ENCODE assay signal across 11 mouse cellular contexts in genomic region chr13:37505617-37506016, GRCm38 (mm10).
DNase-seq lines count a peak whose midpoint lies in the region; ATAC-seq and TF ChIP-seq lines count a peak whose summit lies in the region.
"Had no signal": no experiment of that assay in that cellular context is flagged by ENCODE, and none has a peak within 500 bp of the region (broad histone marks: within the 10 kb centered on the region; RNA-seq: fewer than 3 reads in every experiment).

No protein-coding gene starts in this region.

- no peak for TF ChIP-seq CTCF in hindbrain, postnatal 0 days (IDR thresholded peaks at IDR 0.05; ENCODE audit: low read depth)
- no peak for TF ChIP-seq CTCF in small intestine, adult 2 months (IDR thresholded peaks at IDR 0.05; ENCODE audit: extremely low read depth, insufficient read length, insufficient replicate concordance, low read depth, low read length)

- ATAC-seq in hindbrain, postnatal 0 days: no peak
- no peak for ATAC-seq in hindbrain, embryonic 11.5 days (ENCODE audit: low FRiP score)
- no peak for ATAC-seq in midbrain, embryonic 11.5 days (ENCODE audit: low FRiP score)
- ATAC-seq in midbrain, embryonic 14.5 days (ENCODE audit: low FRiP score, low TSS enrichment): no peak

- H3K4me1 ChIP-seq in hindbrain, postnatal 0 days (ENCODE audit: insufficient read depth, low read length): 0 out of 2 replicates have a peak, but pooled peaks cover 17% of the 10 kb centered on the region
- H3K4me1 ChIP-seq in hindbrain, embryonic 11.5 days (replicated peaks; ENCODE audit: control insufficient read depth, insufficient read depth, low read length): 0 out of 2 replicates have a peak, but pooled peaks cover 3% of the 10 kb centered on the region
- peaks cover 9% of the 10 kb centered on the region for H3K4me1 ChIP-seq in midbrain, embryonic 11.5 days (ENCODE audit: control insufficient read depth, insufficient read depth, low read length)
- H3K4me1 ChIP-seq in midbrain, embryonic 14.5 days (ENCODE audit: control insufficient read depth, insufficient read depth, low read length): peaks cover 15% of the 10 kb centered on the region
- H3K4me1 ChIP-seq in small intestine, adult 2 months (ENCODE audit: control insufficient read depth, insufficient read depth, insufficient read length, low read length): peaks cover 34% of the 10 kb centered on the region

- DNase-seq in cerebellum, postnatal 10 days: peak; percentile 42 to 52
- no peak for DNase-seq in cerebellum, adult 8-10 months
- no peak for DNase-seq in hindbrain, postnatal 0 days (ENCODE audit: low spot score)
- no peak for DNase-seq in hindbrain, embryonic 11.5 days (ENCODE audit: low spot score)
- peak; percentile 54 for DNase-seq in midbrain, embryonic 11.5 days (ENCODE audit: low spot score, missing footprints)
- no peak for DNase-seq in midbrain, embryonic 14.5 days
- DNase-seq in ovary, postnatal 36 days (ENCODE audit: low spot score): no peak
- DNase-seq: cerebellum, adult 11 months had no signal

- WGBS in hindbrain, postnatal 0 days: 52% methylated on average over 3 of the region's 3 CpGs
- WGBS in hindbrain, embryonic 11.5 days: 80% methylated on average over 3 of the region's 3 CpGs
- WGBS in midbrain, embryonic 11.5 days: 72% methylated on average over 3 of the region's 3 CpGs
- WGBS in midbrain, embryonic 14.5 days: 65% methylated on average over 3 of the region's 3 CpGs
- WGBS in small intestine, adult 2 months: 61% methylated on average over 3 of the region's 3 CpGs

- peak overlapping the region; percentile 8; the same call in 1 of the 2 replicates for H3K27ac ChIP-seq in hindbrain, postnatal 0 days
- H3K27ac ChIP-seq in hindbrain, embryonic 11.5 days (ENCODE audit: low read depth, low read length): no peak overlapping the region
- no peak overlapping the region for H3K27ac ChIP-seq in midbrain, embryonic 11.5 days (ENCODE audit: low read depth, low read length)
- H3K27ac ChIP-seq in midbrain, embryonic 14.5 days (replicated peaks; ENCODE audit: low read depth, low read length): no peak overlapping the region
- H3K27ac ChIP-seq in small intestine, adult 2 months (ENCODE audit: insufficient read depth, low read depth, low read length): peak overlapping the region; percentile 5; the same call in 1 of the 2 replicates

- H3K9me3 ChIP-seq in hindbrain, postnatal 0 days (ENCODE audit: low read length): no peaks in the 10 kb centered on the region
- no peaks in the 10 kb centered on the region for H3K9me3 ChIP-seq in hindbrain, embryonic 11.5 days (ENCODE audit: control insufficient read depth, low read length)
- no peaks in the 10 kb centered on the region for H3K9me3 ChIP-seq in midbrain, embryonic 11.5 days (ENCODE audit: control insufficient read depth, low read length)
- H3K9me3 ChIP-seq in midbrain, embryonic 14.5 days (ENCODE audit: control insufficient read depth, low read length): no peaks in the 10 kb centered on the region
- H3K9me3 ChIP-seq: G1E; midbrain, embryonic 12.5 days had no signal

- no peaks in the 10 kb centered on the region for H3K27me3 ChIP-seq in hindbrain, postnatal 0 days (ENCODE audit: insufficient read depth, low read length)
- H3K27me3 ChIP-seq in hindbrain, embryonic 11.5 days (ENCODE audit: control insufficient read depth, insufficient read depth, low read length): no peaks in the 10 kb centered on the region
- peaks cover 8% of the 10 kb centered on the region; the same call in 1 of the 2 replicates for H3K27me3 ChIP-seq in midbrain, embryonic 11.5 days (ENCODE audit: control insufficient read depth, insufficient read depth, low read length)
- H3K27me3 ChIP-seq in midbrain, embryonic 14.5 days (ENCODE audit: control insufficient read depth, insufficient read depth, low read length): no peaks in the 10 kb centered on the region
- H3K27me3 ChIP-seq in small intestine, adult 2 months (ENCODE audit: control insufficient read depth, insufficient read depth, low read length): no peaks in the 10 kb centered on the region

- no peak for TF ChIP-seq POLR2A in small intestine, adult 2 months (IDR thresholded peaks at IDR 0.05; ENCODE audit: low read depth, low read length)

- H3K9ac ChIP-seq in hindbrain, postnatal 0 days (replicated peaks; ENCODE audit: low read length): no peak overlapping the region
- H3K9ac ChIP-seq in hindbrain, embryonic 11.5 days (ENCODE audit: low read depth, low read length): no peak overlapping the region
- no peak overlapping the region for H3K9ac ChIP-seq in midbrain, embryonic 11.5 days (ENCODE audit: low read length)
- no peak overlapping the region for H3K9ac ChIP-seq in midbrain, embryonic 14.5 days (replicated peaks; ENCODE audit: low read length)
- H3K9ac ChIP-seq: midbrain, embryonic 12.5 days had no signal

- H3K36me3 ChIP-seq in hindbrain, postnatal 0 days (ENCODE audit: insufficient read depth, low read length): no peaks in the 10 kb centered on the region
- H3K36me3 ChIP-seq in hindbrain, embryonic 11.5 days (ENCODE audit: control insufficient read depth, insufficient read depth, low read length): no peaks in the 10 kb centered on the region
- H3K36me3 ChIP-seq in midbrain, embryonic 11.5 days (ENCODE audit: control insufficient read depth, insufficient read depth, low read length): no peaks in the 10 kb centered on the region
- no peaks in the 10 kb centered on the region for H3K36me3 ChIP-seq in midbrain, embryonic 14.5 days (ENCODE audit: control insufficient read depth, insufficient read depth, low read length)
- no peaks in the 10 kb centered on the region for H3K36me3 ChIP-seq in small intestine, adult 2 months (ENCODE audit: control insufficient read depth, insufficient read depth, low read length)
- H3K36me3 ChIP-seq: G1E; midbrain, embryonic 12.5 days had no signal

- H3K4me2 ChIP-seq in hindbrain, postnatal 0 days (ENCODE audit: low read depth, low read length): no peak overlapping the region
- H3K4me2 ChIP-seq in hindbrain, embryonic 11.5 days (replicated peaks; ENCODE audit: low read depth, low read length): no peak overlapping the region
- no peak overlapping the region for H3K4me2 ChIP-seq in midbrain, embryonic 11.5 days
- no peak overlapping the region for H3K4me2 ChIP-seq in midbrain, embryonic 14.5 days (ENCODE audit: low read length)
- H3K4me2 ChIP-seq: midbrain, embryonic 12.5 days had no signal

- H3K4me3 ChIP-seq in hindbrain, postnatal 0 days (ENCODE audit: low read length): no peak overlapping the region
- no peak overlapping the region for H3K4me3 ChIP-seq in hindbrain, embryonic 11.5 days (ENCODE audit: low read depth, low read length)
- H3K4me3 ChIP-seq in midbrain, embryonic 11.5 days (ENCODE audit: low read depth, low read length): no peak overlapping the region
- H3K4me3 ChIP-seq in midbrain, embryonic 14.5 days (replicated peaks; ENCODE audit: low read depth, low read length): no peak overlapping the region
- no peak overlapping the region for H3K4me3 ChIP-seq in small intestine, adult 2 months (ENCODE audit: low read depth, low read length)
- H3K4me3 ChIP-seq: midbrain, embryonic 12.5 days had no signal

Comparison
In these comparisons a context has a peak if more than half of its experiments do, and no peak if none do; other contexts are left out.
1. DNase-seq: peak in cerebellum, postnatal 10 days (2 of 2) and midbrain, embryonic 11.5 days (single experiment); none in cerebellum, adult 8-10 months (single experiment), hindbrain, postnatal 0 days (single experiment), hindbrain, embryonic 11.5 days (single experiment), midbrain, embryonic 14.5 days (single experiment) and ovary, postnatal 36 days (single experiment).
2. H3K27ac ChIP-seq: peak in hindbrain, postnatal 0 days (single experiment) and small intestine, adult 2 months (single experiment); none in hindbrain, embryonic 11.5 days (single experiment), midbrain, embryonic 11.5 days (single experiment) and midbrain, embryonic 14.5 days (single experiment).